Mouse (Mus musculus): ENCODE data around the gene Dazap1.

GRCm38 (mm10) chr10:80317011-80317410, 55.7 kb downstream of the Dazap1 start:
- TF ChIP-seq CTCF (IDR thresholded peaks at IDR 0.05; ENCODE audit: low read depth, low read length) (no peak), GATA1 (IDR thresholded peaks at IDR 0.05; ENCODE audit: borderline replicate concordance, low read length) (no peak), POLR2AphosphoS5 (IDR thresholded peaks at IDR 0.05; ENCODE audit: insufficient replicate concordance, low read depth, low read length) (no peak)
